29 mouse cellular contexts compared by ENCODE assay signal in the genomic region with DNA sequence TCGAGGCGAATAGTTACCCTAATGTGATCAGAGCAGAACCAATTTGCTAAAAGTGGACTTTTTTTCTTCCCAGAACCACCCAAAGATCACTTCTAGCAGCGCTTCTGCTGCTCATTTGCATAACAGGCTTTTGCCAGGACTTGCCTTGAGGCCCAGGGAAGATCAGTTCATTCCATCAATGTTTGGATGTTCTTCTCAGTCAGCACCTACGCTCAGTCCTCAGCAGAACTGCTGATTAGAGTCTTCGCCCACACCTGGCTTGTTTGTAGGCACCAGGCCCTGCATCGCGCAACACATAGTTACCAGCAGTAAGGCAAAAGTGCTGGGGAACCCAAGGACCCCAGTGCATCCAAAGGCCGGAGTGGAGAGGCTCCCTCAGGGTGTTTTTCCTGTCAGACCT. TPM values are rescaled to one million over a fixed set of nuclear protein-coding genes. Genes with fewer than 3 reads are reported as not detected.
DNase-seq lines count a peak whose midpoint lies in the region; ATAC-seq and TF ChIP-seq lines count a peak whose summit lies in the region.
"Had no signal": no experiment of that assay in that cellular context is flagged by ENCODE, and none has a peak within 500 bp of the region (broad histone marks: within the 10 kb centered on the region; RNA-seq: fewer than 3 reads in every experiment).

No protein-coding gene starts in this region.

- H3K27ac ChIP-seq in heart, embryonic 13.5 days (replicated peaks): peak overlapping the region; percentile 67
- peak overlapping the region; percentile 14; the same call in 1 of the 2 replicates for H3K27ac ChIP-seq in layer of hippocampus, adult 2 months
- 0 out of 2 replicates have a peak overlapping the region, but pooled peaks have one; percentile 40 for H3K27ac ChIP-seq in cortical plate, adult 2 months (ENCODE audit: insufficient read depth, low read length)
- H3K27ac ChIP-seq: forebrain, embryonic 12.5 days; hindbrain, embryonic 12.5 days; hindbrain, postnatal 0 days; intestine, embryonic 15.5 days; limb, embryonic 13.5 days; lung, embryonic 15.5 days; neural tube, embryonic 12.5 days had no signal

- no peaks in the 10 kb centered on the region for H3K27me3 ChIP-seq in heart, embryonic 13.5 days (replicated peaks)
- H3K27me3 ChIP-seq: forebrain, embryonic 12.5 days; hindbrain, embryonic 12.5 days; intestine, embryonic 15.5 days; limb, embryonic 13.5 days; lung, embryonic 15.5 days; neural tube, embryonic 12.5 days had no signal

- H3K9ac ChIP-seq in heart, embryonic 13.5 days: no peak overlapping the region
- H3K9ac ChIP-seq: forebrain, embryonic 12.5 days; forebrain, postnatal 0 days; hindbrain, embryonic 12.5 days; intestine, embryonic 15.5 days; limb, embryonic 13.5 days; lung, embryonic 15.5 days; neural tube, embryonic 12.5 days had no signal

- no peak overlapping the region for H3K4me3 ChIP-seq in heart, embryonic 13.5 days
- H3K4me3 ChIP-seq in layer of hippocampus, adult 2 months: no peak overlapping the region
- no peak overlapping the region for H3K4me3 ChIP-seq in cortical plate, adult 2 months (ENCODE audit: insufficient read depth, low read length)
- H3K4me3 ChIP-seq: erythroblast, embryonic 14.5 days; forebrain, embryonic 12.5 days; hindbrain, embryonic 12.5 days; intestine, embryonic 15.5 days; limb, embryonic 13.5 days; lung, embryonic 15.5 days; myocyte; neural tube, embryonic 12.5 days had no signal

- TF ChIP-seq CTCF in layer of hippocampus, adult 2 months (conservative IDR thresholded peaks at IDR 0.05): no peak
- no peak for TF ChIP-seq CTCF in cortical plate, adult 2 months (IDR thresholded peaks at IDR 0.05; ENCODE audit: extremely low read depth, insufficient read depth, low read length)

- no peak for TF ChIP-seq POLR2A in cortical plate, adult 2 months (IDR thresholded peaks at IDR 0.05; ENCODE audit: extremely low read depth, insufficient read depth, low read length)

- no peak for DNase-seq in heart, adult 9 months (ENCODE audit: low spot score in 2 of 2)
- DNase-seq in layer of hippocampus, adult 2 months (ENCODE audit: low spot score in 2 of 2): no peak
- DNase-seq in layer of hippocampus, adult 11-12 months (ENCODE audit: low spot score): no peak
- DNase-seq in gonadal fat pad, adult 2 months (ENCODE audit: low read depth): peak; percentile 65
- DNase-seq: adrenal gland, postnatal 25 days; B cell, adult 2 months; cerebellum, adult 18-20 months; cerebellum, postnatal 10 days; forebrain, postnatal 0 days; gastrocnemius, postnatal 14 days; heart, adult 18-20 months; kidney, adult 2 months; kidney, postnatal 36 days; layer of hippocampus, postnatal 36 days; lung, postnatal 36 days; thymus, postnatal 4 days had no signal

- H3K9me3 ChIP-seq in heart, embryonic 13.5 days: no peaks in the 10 kb centered on the region
- H3K9me3 ChIP-seq: forebrain, embryonic 12.5 days; hindbrain, embryonic 12.5 days; intestine, embryonic 15.5 days; limb, embryonic 13.5 days; lung, embryonic 15.5 days; neural tube, embryonic 12.5 days had no signal

- 68% methylated on average over 8 of the region's 8 CpGs for WGBS in heart, embryonic 13.5 days

- no peak overlapping the region for H3K4me2 ChIP-seq in heart, embryonic 13.5 days
- H3K4me2 ChIP-seq: forebrain, embryonic 12.5 days; hindbrain, embryonic 12.5 days; intestine, embryonic 15.5 days; limb, embryonic 13.5 days; liver, embryonic 11.5 days; lung, embryonic 15.5 days; midbrain, embryonic 11.5 days; neural tube, embryonic 12.5 days had no signal

- H3K36me3 ChIP-seq in heart, embryonic 13.5 days: peaks cover 18% of the 10 kb centered on the region
- H3K36me3 ChIP-seq: forebrain, embryonic 12.5 days; hindbrain, embryonic 12.5 days; intestine, embryonic 15.5 days; limb, embryonic 13.5 days; lung, embryonic 15.5 days had no signal

- H3K4me1 ChIP-seq in heart, embryonic 13.5 days: peaks cover 44% of the 10 kb centered on the region
- H3K4me1 ChIP-seq in cortical plate, adult 2 months (ENCODE audit: control insufficient read depth, insufficient read depth, low read length): peaks cover 36% of the 10 kb centered on the region
- H3K4me1 ChIP-seq: forebrain, embryonic 12.5 days; hindbrain, embryonic 12.5 days; intestine, embryonic 15.5 days; limb, embryonic 13.5 days; neural tube, embryonic 12.5 days had no signal

- no peak for ATAC-seq in heart, embryonic 13.5 days (ENCODE audit: extremely low read depth, insufficient number of reproducible peaks, low FRiP score, low TSS enrichment)
- ATAC-seq: forebrain, postnatal 0 days; hindbrain, postnatal 0 days; intestine, embryonic 15.5 days had no signal

RNA-seq across cellular contexts. Expression of a gene that starts 45.3 kb away (rescaled TPM):
- 27.8 and 29.0 TPM in 2 replicates for polyA plus RNA-seq in heart, embryonic 13.5 days (2015; fragmentation: Nextera tagmentation; extraction: Ambion mirVana)
- total RNA-seq in layer of hippocampus, adult 2 months (2021): 100 to 1,000 TPM; 178 to 186 TPM
- 78.7 and 78.9 TPM in 2 replicates for polyA plus RNA-seq in cortical plate, adult 2 months (2012; rRNA removed)
- polyA plus RNA-seq in gonadal fat pad, adult 2 months (2012; rRNA removed): 5.1 and 6.0 TPM in 2 replicates
- polyA plus RNA-seq: myocyte had no signal

Comparison
In these comparisons a context has a peak if more than half of its experiments do, and no peak if none do; other contexts are left out.
1. H3K27ac ChIP-seq: peak in every context shown above with its lines; median percentile 67 in heart, embryonic 13.5 days; 40 in cortical plate, adult 2 months; 14 in layer of hippocampus, adult 2 months.